Mouse (Mus musculus): ENCODE measurements at regions not wholly inside any gene's neighbourhood (a gene's known extent, or its start where the extent isn't known, plus 50 kb on each side); places are given as distances from the start of the nearest gene placed in this dataset.
A peak's percentile ranks its signal among the peaks of the same experiment; 100 is the strongest.

DNA sequence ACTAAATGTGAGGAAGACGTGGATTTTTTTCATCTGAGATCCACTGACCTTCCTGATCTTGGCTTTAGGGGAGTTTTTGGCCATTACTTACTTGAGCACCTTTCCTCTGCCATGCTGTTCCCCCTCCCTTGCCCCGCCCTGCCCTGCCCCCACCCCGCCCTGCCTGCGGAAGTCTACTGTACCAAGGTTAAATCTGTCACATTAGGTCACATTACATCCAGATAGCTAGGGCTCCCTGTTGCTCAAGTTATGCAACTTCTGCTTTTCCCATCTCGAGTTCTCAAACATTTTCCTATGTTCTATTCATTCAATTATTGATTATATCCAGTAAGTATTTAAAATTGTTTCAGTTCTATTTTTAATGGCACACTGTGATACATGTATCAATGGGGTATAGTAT is 144.7 kb upstream of the Cnot2 start:
- DNase-seq = no peak

DNA sequence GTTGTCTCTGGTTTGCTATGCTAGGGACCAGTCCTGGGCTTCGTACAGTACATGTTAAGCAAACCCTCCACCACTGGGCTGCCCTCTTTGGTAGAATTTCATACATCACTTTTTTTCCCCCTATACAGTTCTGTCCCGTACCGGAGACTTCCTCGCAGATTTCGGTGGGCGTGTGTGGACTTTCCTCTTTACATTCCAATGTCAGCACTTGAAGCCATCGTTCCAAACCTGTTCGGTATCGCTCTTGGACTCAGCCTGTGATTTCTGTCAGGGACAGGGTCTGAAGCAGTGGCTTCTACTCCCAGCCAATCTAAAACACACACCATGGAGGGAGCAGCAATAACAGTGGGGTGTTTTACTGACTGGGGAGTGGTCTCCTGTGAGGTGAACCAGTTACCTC is 140.7 kb upstream of the Cnot2 start:
- DNase-seq = no peak

GRCm38 (mm10) chr10:116719616-116720015 is 138.3 kb upstream of the Cnot2 start:
- no peak for DNase-seq

GRCm38 (mm10) chr10:116717961-116718360 is 136.7 kb upstream of the Cnot2 start:
- DNase-seq = no peak

DNA sequence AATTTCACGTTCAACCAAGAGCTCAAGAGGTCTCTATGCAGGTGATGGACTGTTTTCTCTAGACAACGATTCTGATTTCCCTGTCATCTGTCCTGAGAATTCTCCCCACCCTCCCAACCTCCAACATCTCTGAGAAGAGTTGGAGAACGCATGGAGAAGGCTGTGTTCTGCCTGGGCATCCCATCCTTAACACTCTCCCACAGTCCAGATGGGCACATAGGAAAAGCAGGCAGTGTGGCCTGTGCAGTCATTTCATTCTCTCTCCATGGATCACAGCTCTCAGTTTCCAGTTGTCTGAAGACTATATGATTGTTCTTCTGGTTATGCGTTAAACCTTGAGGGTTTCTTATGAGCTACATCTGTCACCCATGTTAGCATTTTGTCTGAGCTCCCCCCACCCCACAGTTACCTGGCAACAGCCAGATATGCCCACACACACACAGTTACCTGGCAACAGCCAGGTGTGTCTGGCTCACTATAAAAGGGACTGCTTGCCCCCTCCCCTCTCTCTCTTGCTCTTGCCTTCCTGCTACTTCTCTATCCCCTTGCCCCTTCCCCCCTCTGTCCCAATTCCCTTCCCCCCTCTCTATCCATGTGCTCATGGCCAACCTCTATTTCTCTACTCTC is 135.8 kb upstream of the Cnot2 start:
- no peak for DNase-seq

- peak; percentile 80 to 83 for DNase-seq
These were observed 132.1 kb upstream of the Cnot2 start for GRCm38 (mm10) chr10:116713456-116713855.

DNA sequence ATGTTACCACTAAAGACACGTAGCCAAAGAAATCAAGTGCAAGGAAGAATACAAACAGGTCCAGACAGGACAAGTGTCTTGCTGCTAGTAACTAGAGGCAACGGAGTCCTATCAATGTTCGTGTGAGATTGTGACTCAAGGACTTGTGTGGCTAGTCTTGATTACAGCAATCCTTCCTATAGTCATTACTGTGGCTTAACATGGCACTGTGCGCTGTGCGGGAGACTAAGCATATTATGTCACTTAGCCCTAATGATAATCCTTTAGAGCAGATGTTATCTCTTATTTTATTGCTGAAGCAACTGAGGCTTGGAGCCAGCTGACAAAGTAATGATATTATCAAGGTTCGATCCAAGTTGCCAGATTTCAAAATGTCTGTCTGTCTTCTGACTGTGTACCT is 125.7 kb upstream of the Cnot2 start:
- no peak for DNase-seq

GRCm38 (mm10) chr10:116701281-116701680 is 120.0 kb upstream of the Cnot2 start:
- no peak for DNase-seq

- no peak for DNase-seq
These were observed 118.4 kb upstream of the Cnot2 start for GRCm38 (mm10) chr10:116699711-116700110.

- DNase-seq = no peak
These were observed 116.5 kb upstream of the Cnot2 start for GRCm38 (mm10) chr10:116697628-116698316.

DNA sequence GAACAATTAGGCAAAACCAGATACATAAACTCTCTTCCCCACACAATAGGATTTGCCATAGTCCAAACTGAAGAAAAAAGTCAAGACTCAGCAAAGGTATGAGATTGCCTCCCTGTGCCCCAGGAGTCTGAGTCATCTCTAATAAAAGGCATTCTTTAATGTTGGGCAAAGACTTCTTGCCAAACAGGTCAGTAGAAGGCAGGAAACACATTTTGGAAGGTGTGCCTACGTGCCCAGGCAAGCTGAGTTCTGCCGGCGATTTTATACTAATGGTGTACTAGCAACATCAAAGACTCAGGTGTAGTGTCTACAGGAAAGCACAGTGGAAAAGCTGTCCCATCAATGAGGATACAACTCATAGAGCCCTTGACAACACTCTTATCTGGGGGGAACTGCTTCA is 112.5 kb upstream of the Cnot2 start:
- DNase-seq = no peak

GRCm38 (mm10) chr10:116686741-116687140 is 105.4 kb upstream of the Cnot2 start:
- no peak for DNase-seq

- DNase-seq = no peak
These were observed 102.1 kb upstream of the Cnot2 start for GRCm38 (mm10) chr10:116683374-116683773.

- DNase-seq = no peak
These were observed 97.8 kb upstream of the Cnot2 start for GRCm38 (mm10) chr10:116678950-116679735.

DNA sequence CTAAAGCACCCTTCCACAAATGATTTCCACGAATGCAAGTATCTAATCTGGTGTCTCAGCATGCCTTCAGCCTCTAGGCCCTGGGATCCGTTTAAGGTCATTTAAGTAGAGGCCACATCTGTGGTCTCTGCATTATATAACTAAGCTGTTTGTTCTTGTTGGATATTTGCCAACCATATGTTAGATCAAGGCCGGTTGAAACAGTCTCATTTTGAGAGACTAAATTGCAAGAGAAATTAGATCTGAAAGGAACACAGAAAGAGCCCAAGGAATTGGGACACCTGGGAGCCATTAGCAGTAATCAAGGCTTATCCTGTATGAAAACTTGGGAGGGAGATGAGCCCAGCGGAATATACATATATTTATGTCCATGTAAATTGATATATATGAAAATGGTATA is 96.6 kb upstream of the Cnot2 start:
- DNase-seq = no peak

GRCm38 (mm10) chr10:116675171-116675570 is 93.9 kb upstream of the Cnot2 start:
- no peak for DNase-seq

DNA sequence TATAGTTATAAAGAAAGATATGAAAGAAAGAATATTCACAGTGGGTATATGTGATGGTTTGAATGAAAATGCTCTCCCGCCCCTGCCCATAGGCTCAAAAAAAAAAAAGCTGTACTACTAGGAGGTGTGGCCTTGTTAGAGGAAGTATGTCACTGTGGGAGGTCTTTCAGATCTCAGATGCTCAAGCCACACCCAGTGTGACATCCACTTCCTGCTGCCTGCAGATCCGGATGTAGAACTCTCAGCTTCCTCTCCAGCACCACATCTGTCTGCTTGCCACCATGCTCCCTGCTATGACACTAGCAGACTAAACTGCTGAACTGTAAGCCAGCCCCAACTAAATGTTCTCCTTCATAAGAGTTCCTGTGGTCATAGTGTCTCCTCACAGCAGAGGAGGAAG is 93.0 kb upstream of the Cnot2 start:
- DNase-seq = no peak

DNA sequence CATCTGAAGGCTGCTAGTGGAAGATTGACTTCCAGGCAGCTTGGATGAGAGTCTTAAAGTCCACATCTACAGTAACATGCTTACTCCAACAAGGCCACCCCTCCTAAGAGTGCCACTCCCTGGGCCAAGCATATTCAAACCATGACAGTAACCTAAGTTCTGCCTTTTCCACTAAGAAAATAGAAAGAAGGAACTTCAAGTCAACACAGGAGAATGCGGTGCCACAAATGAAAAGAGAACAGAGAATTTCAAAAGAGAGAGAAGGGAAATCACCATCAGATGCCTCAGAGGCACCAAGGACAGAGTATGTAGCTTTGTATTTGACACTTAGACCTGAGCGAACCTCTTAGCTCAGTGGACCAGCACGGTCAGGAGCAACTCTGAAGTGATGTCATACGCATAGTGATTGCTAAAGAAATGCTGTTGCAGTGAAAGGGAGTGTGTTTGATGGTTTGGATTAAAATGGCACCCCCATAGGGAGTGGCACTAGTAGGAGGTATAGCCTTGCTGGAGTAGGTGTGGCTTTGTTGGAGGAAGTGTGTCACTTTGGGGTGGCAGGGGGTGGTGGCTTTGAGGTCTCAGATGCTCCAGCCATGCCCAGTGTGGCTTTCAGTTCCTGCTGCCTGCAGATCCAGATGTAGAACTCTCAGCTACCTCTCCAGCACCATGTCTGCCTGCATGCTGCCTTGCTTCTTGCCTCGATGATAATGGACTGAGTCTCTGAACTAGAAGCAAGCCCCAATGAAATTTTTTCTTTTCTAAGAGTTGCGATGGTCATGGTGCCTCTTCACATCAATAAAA is 77.1 kb upstream of the Cnot2 start:
- DNase-seq = no peak

- no peak for DNase-seq
These were observed 74.6 kb upstream of the Cnot2 start for GRCm38 (mm10) chr10:116655891-116656290.

DNA sequence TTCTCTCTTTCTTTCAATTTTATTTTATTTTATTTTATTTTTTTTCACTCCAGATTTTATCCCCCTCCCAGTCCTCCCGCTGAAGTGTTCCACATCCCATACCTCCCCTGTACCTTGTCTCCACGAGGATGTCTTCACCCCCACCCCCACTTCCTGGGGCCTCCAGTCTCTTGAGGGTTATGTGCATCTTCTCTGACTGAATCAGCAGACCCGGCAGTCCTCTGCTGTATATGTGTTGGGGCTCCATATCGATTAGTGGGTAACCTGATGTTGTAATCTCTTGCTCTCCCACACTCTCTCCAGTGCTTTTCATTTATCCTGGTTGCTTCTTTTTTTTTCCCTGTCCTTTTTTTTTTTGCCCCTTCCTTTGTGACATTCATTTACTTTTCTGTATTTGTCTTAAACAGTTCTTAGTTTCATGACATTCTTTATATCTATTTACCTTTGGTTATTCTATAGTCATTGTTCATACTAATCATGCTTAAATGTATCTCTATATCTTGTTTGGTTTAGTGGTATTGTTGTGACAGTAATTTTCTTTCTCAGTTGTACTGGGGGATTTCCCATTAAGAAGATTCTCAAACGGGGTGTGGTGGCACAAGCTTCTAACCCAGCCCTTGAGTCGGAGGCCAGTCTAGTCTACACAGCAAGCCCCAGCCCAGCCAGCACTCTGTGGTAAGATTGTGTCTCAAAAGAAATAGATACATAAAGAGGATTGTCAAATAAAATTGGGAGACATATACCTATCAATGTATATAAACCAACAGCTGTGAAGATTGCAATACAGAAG is 73.9 kb upstream of the Cnot2 start:
- DNase-seq = no peak

DNA sequence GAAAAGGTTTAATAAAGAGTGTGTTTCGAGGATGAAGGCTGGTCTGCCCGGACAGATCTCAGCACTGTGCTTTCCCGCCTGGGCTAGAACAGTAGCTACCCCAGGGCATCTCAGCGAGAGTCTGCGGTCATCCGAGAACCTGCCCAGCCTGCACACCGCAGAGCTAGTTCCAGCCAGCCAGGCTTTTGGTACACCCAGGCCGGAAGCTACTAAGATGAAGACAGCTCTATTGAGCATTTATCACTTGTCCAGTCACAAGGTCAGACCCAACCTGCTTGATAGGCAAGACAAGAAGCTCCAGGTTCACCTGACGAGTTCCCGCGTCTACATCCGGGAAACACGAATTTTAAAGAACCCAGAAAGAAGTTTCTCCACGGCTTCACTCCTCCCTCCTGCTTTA is 72.8 kb upstream of the Cnot2 start:
- peak; percentile 41 to 45 for DNase-seq

DNA sequence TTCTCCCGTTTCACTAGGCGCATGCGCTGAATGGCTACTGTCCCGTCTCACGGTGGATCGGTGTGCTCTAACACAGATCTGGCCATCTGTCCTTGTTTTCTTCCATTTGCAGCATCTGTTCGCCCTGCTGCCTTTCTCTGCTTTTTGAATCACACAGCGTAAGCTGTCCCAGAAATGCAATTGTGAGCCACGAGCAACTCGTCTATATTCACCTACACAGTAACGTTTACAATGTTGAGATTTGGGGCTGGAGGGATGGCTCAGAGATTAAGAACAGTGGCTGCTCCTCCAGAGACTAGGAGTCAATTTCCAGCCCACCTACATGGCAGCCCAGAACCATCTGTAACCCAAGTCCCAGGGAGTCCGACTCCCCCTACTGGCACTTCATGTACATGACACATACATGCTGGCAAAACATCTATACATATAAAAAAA is 72.2 kb upstream of the Cnot2 start:
- peak; percentile 88 to 90 for DNase-seq
